Comparison of ENCODE assay signal across 23 mouse cellular contexts in the genomic region with DNA sequence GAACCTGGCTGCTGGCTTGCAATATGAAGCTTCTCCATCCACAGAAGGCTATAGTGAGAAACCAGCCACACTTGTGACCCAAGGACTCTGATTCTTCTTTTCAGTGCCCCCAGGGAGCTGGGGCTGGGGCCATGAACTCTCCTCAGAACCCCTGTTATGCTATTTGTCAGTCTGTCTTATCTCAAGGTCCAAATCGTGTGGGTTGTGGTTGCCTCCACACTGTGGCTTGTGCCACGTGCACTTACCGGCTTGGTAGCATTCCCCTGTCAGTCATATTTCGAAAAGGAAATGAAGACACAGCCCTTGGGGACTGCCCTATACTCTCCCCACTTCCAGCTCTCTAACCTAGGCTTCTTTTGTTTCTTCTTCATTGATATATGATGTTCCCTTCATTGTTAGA. TPM values are rescaled to one million over a fixed set of nuclear protein-coding genes. Genes with fewer than 3 reads are reported as not detected.
"Had no signal": no experiment of that assay in that cellular context is flagged by ENCODE, and none has a peak within 500 bp of the region (broad histone marks: within the 10 kb centered on the region; RNA-seq: fewer than 3 reads in every experiment).

No protein-coding gene starts in this region.

- H3K4me1 ChIP-seq: liver, embryonic 13.5 days; liver, embryonic 15.5 days; lung, embryonic 15.5 days; midbrain, embryonic 13.5 days; midbrain, embryonic 15.5 days; neural tube, embryonic 12.5 days; stomach, embryonic 15.5 days had no signal

- H3K27me3 ChIP-seq: liver, embryonic 15.5 days; lung, embryonic 15.5 days; midbrain, embryonic 13.5 days; midbrain, embryonic 15.5 days; neural tube, embryonic 12.5 days; stomach, embryonic 15.5 days had no signal

- H3K9me3 ChIP-seq: liver, embryonic 13.5 days; liver, embryonic 15.5 days; lung, embryonic 15.5 days; midbrain, embryonic 13.5 days; midbrain, embryonic 15.5 days; neural tube, embryonic 12.5 days; stomach, embryonic 15.5 days had no signal

- DNase-seq: liver, embryonic 13.5 days; liver, postnatal 0 days; lung, adult 2 months; lung, postnatal 14 days; lung, postnatal 36 days; right cerebral cortex, postnatal 14 days; thymus, adult 2 months; thymus, postnatal 36 days had no signal

- H3K36me3 ChIP-seq: liver, embryonic 13.5 days; liver, embryonic 15.5 days; lung, embryonic 15.5 days; midbrain, embryonic 13.5 days; midbrain, embryonic 15.5 days; neural tube, embryonic 12.5 days; stomach, embryonic 15.5 days had no signal

- H3K27ac ChIP-seq: liver, embryonic 13.5 days; liver, embryonic 15.5 days; lung, embryonic 15.5 days; macrophage; midbrain, embryonic 13.5 days; midbrain, embryonic 15.5 days; neural tube, embryonic 12.5 days; stomach, embryonic 15.5 days; stomach, postnatal 0 days had no signal

- H3K9ac ChIP-seq: liver, embryonic 13.5 days; liver, embryonic 15.5 days; liver, postnatal 0 days; lung, embryonic 15.5 days; midbrain, embryonic 13.5 days; midbrain, embryonic 15.5 days; neural tube, embryonic 12.5 days; stomach, embryonic 15.5 days had no signal

- H3K4me3 ChIP-seq: liver, embryonic 13.5 days; liver, embryonic 15.5 days; lung, embryonic 15.5 days; megakaryocyte, embryonic 14.5 days; midbrain, embryonic 13.5 days; midbrain, embryonic 15.5 days; neural tube, embryonic 12.5 days; stomach, embryonic 15.5 days had no signal

RNA-seq across cellular contexts. Expression of a gene that starts 7.6 kb away (rescaled TPM):
- total RNA-seq: megakaryocyte progenitor cell, adult 5-6 weeks; monocyte, adult 5-6 weeks; neutrophil, adult 5-6 weeks had no signal
- polyA plus RNA-seq: macrophage; midbrain, embryonic 13.5 days; neural tube, embryonic 14.5 days had no signal

RNA-seq across cellular contexts. Expression of a gene that starts 43.1 kb away (rescaled TPM):
- total RNA-seq: megakaryocyte progenitor cell, adult 5-6 weeks; monocyte, adult 5-6 weeks; neutrophil, adult 5-6 weeks had no signal
- polyA plus RNA-seq: liver, postnatal 0 days; macrophage; midbrain, embryonic 11.5 days; midbrain, embryonic 13.5 days; midbrain, embryonic 15.5 days; neural tube, embryonic 12.5 days; neural tube, embryonic 14.5 days; spleen, adult 2 months; stomach, embryonic 15.5 days had no signal
